Mouse (Mus musculus): Measurements from ENCODE around the gene Pm20d1. TPM values are rescaled to one million over a fixed set of nuclear protein-coding genes. Genes with fewer than 3 reads are reported as not detected.

Pm20d1 gene
- total RNA-seq, 4 experiments from 2014 or later, result 7.1 to 10.1 (median 8.0) TPM

GRCm38 (mm10) chr1:131828297-131829126 lies 31.3 kb downstream of the Pm20d1 start:
- peak; percentile 40 for DNase-seq (ENCODE audit: low spot score)

GRCm38 (mm10) chr1:131829279-131829678 lies 32.1 kb downstream of the Pm20d1 start:
- no peak for DNase-seq (ENCODE audit: low spot score)

- no peak for DNase-seq (ENCODE audit: low spot score)
Observed at GRCm38 (mm10) chr1:131830561-131830960, 33.4 kb downstream of the Pm20d1 start.

- DNase-seq (ENCODE audit: low spot score), result no peak
Observed at GRCm38 (mm10) chr1:131830971-131831641, 33.9 kb downstream of the Pm20d1 start.

- no peak for DNase-seq (ENCODE audit: low spot score)
Observed at GRCm38 (mm10) chr1:131837035-131837434, 39.9 kb downstream of the Pm20d1 start.

GRCm38 (mm10) chr1:131838542-131838941 lies 41.4 kb downstream of the Pm20d1 start:
- no peak for DNase-seq (ENCODE audit: low spot score)

- DNase-seq (ENCODE audit: low spot score), result peak; percentile 34
Observed at GRCm38 (mm10) chr1:131839279-131839678, 42.1 kb downstream of the Pm20d1 start.

GRCm38 (mm10) chr1:131842221-131842620 lies 45.0 kb downstream of the Pm20d1 start:
- no peak for DNase-seq (ENCODE audit: low spot score)

GRCm38 (mm10) chr1:131843758-131844157 lies 46.6 kb downstream of the Pm20d1 start:
- DNase-seq (ENCODE audit: low spot score), result no peak

- no peak for DNase-seq (ENCODE audit: low spot score)
Observed at GRCm38 (mm10) chr1:131844883-131845282, 47.7 kb downstream of the Pm20d1 start.

GRCm38 (mm10) chr1:131846255-131846654 lies 49.1 kb downstream of the Pm20d1 start:
- peak; percentile 72 for DNase-seq (ENCODE audit: low spot score)

- DNase-seq (ENCODE audit: low spot score), result no peak
Observed at GRCm38 (mm10) chr1:131861811-131862210, 64.6 kb downstream of the Pm20d1 start.

GRCm38 (mm10) chr1:131865596-131865995 lies 68.4 kb downstream of the Pm20d1 start:
- DNase-seq (ENCODE audit: low spot score), result no peak

GRCm38 (mm10) chr1:131866304-131866999 lies 69.3 kb downstream of the Pm20d1 start:
- DNase-seq (ENCODE audit: low spot score), result no peak

- DNase-seq (ENCODE audit: low spot score), result peak; percentile 94
Observed at GRCm38 (mm10) chr1:131867093-131867945, 70.1 kb downstream of the Pm20d1 start, which contains the start of gene Rab29. Rab29 (plus strand) TSS chr1:131867224.

GRCm38 (mm10) chr1:131867946-131868290 lies 70.7 kb downstream of the Pm20d1 start:
- DNase-seq (ENCODE audit: low spot score), result peak; percentile 11

- DNase-seq (ENCODE audit: low spot score), result no peak
Observed at GRCm38 (mm10) chr1:131869561-131869960, 72.4 kb downstream of the Pm20d1 start.

Data from heart, adult 8-10 months (tissue).